Mouse (Mus musculus): ENCODE results near the gene Hcn4.

- TF ChIP-seq POLR2A (IDR thresholded peaks at IDR 0.05; ENCODE audit: low read depth, low read length) (no peak), CTCF (IDR thresholded peaks at IDR 0.05; ENCODE audit: extremely low read depth, insufficient read depth, insufficient read length, insufficient replicate concordance) (no peak)
Observed at GRCm38 (mm10) chr9:58817676-58818075, 5.5 kb upstream of the Hcn4 start.

Data from spleen, adult 2 months (tissue).